Mouse (Mus musculus): ENCODE results near the gene Fam57a. TPM values are rescaled to one million over a fixed set of nuclear protein-coding genes. Genes with fewer than 3 reads are reported as not detected.

Fam57a gene
- polyA plus RNA-seq, 1 experiment = 4.3 TPM

GRCm38 (mm10) chr11:76160251-76160650, 19.2 kb upstream of the Fam57a start:
- Histone ChIP-seq H3K27ac (replicated peaks; ENCODE audit: low read depth, low read length) (no peak overlapping the region), H3K4me3 (ENCODE audit: insufficient read depth, low read depth, low read length) (no peak overlapping the region), H3K4me1 (ENCODE audit: control insufficient read depth, insufficient read depth, insufficient read length, low read length) (no peaks in the 10 kb centered on the region)

DNA sequence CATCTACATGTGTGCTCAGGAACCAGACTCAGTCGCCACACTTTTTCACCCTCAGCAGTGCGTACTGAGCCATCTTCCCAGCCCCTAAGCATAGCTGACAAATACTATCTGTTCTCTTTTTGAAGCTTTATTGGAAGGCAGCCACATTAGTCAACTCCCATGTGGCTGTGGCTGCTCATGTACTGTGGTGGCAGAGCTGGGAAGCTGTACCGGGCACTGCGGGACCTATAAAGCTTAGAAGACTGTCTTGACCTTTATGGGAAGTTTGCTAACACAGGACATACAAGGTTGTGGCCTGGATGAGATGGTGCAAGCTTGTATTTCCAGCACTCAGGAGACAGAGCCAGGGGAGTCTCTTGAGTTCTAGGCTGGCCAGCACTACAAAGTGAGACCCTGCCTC, 12.8 kb upstream of the Fam57a start:
- Histone ChIP-seq H3K4me3 (ENCODE audit: insufficient read depth, low read depth, low read length) (no peak overlapping the region), H3K27ac (replicated peaks; ENCODE audit: low read depth, low read length) (peak overlapping the region; percentile 41; the same call in 1 of the 2 replicates), H3K4me1 (ENCODE audit: control insufficient read depth, insufficient read depth, insufficient read length, low read length) (peaks cover 10% of the 10 kb centered on the region)

GRCm38 (mm10) chr11:76167079-76167765, 12.2 kb upstream of the Fam57a start:
- Histone ChIP-seq H3K4me3 (ENCODE audit: insufficient read depth, low read depth, low read length) (no peak overlapping the region), H3K4me1 (ENCODE audit: control insufficient read depth, insufficient read depth, insufficient read length, low read length) (peaks cover 10% of the 10 kb centered on the region), H3K27ac (replicated peaks; ENCODE audit: low read depth, low read length) (peak overlapping the region; percentile 41)

- Histone ChIP-seq H3K4me3 (ENCODE audit: insufficient read depth, low read depth, low read length) (no peak overlapping the region), H3K27ac (replicated peaks; ENCODE audit: low read depth, low read length) (no peak overlapping the region), H3K4me1 (ENCODE audit: control insufficient read depth, insufficient read depth, insufficient read length, low read length) (peaks cover 10% of the 10 kb centered on the region)
These were observed 10.5 kb upstream of the Fam57a start for GRCm38 (mm10) chr11:76168976-76169375.

GRCm38 (mm10) chr11:76170207-76170606, 9.3 kb upstream of the Fam57a start:
- Histone ChIP-seq H3K4me3 (ENCODE audit: insufficient read depth, low read depth, low read length) (no peak overlapping the region), H3K4me1 (ENCODE audit: control insufficient read depth, insufficient read depth, insufficient read length, low read length) (peaks cover 10% of the 10 kb centered on the region), H3K27ac (replicated peaks; ENCODE audit: low read depth, low read length) (no peak overlapping the region)

DNA sequence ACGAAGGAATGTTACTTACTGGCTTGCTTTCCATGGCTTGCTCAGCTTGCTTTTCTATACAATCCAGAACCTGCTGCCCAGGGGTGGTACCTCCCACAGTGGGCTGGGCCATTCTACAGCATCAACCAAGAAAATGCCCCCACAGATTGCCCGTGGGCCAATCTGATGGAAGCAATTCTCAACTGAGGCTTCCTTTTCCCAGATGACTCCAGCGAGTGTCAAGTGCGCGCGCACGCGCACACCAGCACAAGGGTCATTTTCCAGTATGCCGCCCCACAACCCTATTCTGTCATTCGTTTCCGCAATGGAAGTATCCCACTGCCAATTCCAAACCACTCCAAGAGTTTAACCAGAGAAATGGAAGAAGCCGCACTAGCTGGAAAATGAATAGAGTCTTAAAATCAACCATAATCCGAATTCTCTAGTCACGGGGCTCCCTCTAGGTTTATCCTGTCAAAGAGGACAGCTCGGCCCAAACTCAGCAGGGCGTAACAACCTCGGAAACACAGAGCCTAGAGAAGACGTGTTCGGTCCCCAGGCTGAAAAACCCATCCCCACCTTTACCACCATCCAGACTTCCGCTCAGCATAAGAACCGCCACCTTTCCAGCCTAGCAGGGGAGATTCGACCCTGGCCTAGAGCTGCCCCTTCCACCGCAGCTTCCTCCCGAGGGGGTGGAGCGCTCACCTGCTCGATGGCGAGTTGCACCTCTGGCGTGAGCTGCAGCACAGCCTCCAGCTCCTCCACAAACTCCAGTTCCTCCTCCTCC, 561 bp upstream of the Fam57a start:
- Histone ChIP-seq H3K27ac (replicated peaks; ENCODE audit: low read depth, low read length) (peak overlapping the region; percentile 40; the same call in 1 of the 2 replicates), H3K4me3 (ENCODE audit: insufficient read depth, low read depth, low read length) (peak overlapping the region; percentile 90), H3K4me1 (ENCODE audit: control insufficient read depth, insufficient read depth, insufficient read length, low read length) (peaks cover 5% of the 10 kb centered on the region; the same call in 1 of the 2 replicates)

- peaks cover 5% of the 10 kb centered on the region; the same call in 1 of the 2 replicates for H3K4me1 ChIP-seq (ENCODE audit: control insufficient read depth, insufficient read depth, insufficient read length, low read length)
- H3K27ac ChIP-seq (replicated peaks; ENCODE audit: low read depth, low read length) = peak overlapping the region; percentile 67; the same call in 1 of the 2 replicates
- peak overlapping the region; percentile 90 for H3K4me3 ChIP-seq (ENCODE audit: insufficient read depth, low read depth, low read length)
These were observed 672 bp downstream of the Fam57a start for GRCm38 (mm10) chr11:76180146-76180540.

- no peak overlapping the region for H3K4me3 ChIP-seq (ENCODE audit: insufficient read depth, low read depth, low read length)
- no peak overlapping the region for H3K27ac ChIP-seq (replicated peaks; ENCODE audit: low read depth, low read length)
- H3K4me1 ChIP-seq (ENCODE audit: control insufficient read depth, insufficient read depth, insufficient read length, low read length) = peaks cover under 1% of the 10 kb centered on the region; the same call in 1 of the 2 replicates
These were observed 4.3 kb downstream of the Fam57a start for GRCm38 (mm10) chr11:76183745-76184144.

DNA sequence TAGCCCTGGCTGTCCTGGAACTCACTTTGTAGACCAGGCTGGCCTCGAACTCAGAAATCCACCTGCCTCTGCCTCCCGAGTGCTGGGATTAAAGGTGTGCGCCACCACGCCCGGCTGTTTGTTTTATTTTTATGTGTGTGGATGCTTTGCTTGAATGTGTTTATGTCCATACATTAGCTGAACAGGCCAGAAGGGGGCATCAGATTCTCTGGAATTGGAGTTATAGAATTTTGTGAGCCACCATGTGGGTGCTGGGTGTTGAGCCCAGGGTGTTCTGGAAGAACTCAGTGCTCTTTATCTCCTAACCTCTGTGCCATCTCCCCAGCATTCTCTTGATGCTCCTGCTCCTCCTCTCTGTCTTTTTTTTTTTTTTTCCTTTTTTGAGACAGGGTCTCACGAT, 7.4 kb downstream of the Fam57a start:
- Histone ChIP-seq H3K4me3 (ENCODE audit: insufficient read depth, low read depth, low read length) (no peak overlapping the region), H3K27ac (replicated peaks; ENCODE audit: low read depth, low read length) (no peak overlapping the region), H3K4me1 (ENCODE audit: control insufficient read depth, insufficient read depth, insufficient read length, low read length) (no peaks in the 10 kb centered on the region)

DNA sequence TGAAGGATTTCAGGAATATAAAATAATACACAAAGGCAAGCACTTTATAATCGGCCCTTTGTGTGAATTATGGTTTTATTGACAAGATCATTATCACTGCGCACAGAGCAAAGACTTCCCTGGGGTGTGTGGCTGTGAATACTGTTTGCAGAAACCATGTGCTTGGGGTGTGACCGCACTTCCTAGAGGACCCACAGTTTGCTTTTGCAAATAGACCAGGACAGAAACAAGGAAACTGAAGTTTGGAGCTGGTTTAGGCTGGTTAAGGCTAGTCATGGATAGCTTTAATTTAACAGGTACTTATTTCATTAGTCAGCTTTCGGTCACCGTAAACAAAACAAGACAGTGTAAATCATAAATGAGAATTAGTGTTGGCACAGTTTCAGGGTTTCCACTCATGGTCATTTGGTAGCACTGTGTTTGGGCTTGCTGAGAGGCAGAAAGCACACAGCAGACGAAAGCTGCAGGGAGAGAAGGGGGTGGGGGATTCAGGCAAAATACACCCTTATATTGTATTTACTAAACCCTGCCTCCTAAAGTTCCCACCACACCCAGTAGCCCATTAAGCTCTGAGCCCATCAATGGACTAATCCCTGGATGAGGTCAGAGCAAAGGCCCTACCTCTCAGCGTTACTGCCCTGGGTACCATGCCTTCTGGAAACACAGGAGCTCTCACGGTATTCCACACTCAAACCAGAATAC, 17.0 kb downstream of the Fam57a start:
- H3K4me3 ChIP-seq (ENCODE audit: insufficient read depth, low read depth, low read length) = no peak overlapping the region
- H3K4me1 ChIP-seq (ENCODE audit: control insufficient read depth, insufficient read depth, insufficient read length, low read length) = no peaks in the 10 kb centered on the region
- H3K27ac ChIP-seq (replicated peaks; ENCODE audit: low read depth, low read length) = no peak overlapping the region

DNA sequence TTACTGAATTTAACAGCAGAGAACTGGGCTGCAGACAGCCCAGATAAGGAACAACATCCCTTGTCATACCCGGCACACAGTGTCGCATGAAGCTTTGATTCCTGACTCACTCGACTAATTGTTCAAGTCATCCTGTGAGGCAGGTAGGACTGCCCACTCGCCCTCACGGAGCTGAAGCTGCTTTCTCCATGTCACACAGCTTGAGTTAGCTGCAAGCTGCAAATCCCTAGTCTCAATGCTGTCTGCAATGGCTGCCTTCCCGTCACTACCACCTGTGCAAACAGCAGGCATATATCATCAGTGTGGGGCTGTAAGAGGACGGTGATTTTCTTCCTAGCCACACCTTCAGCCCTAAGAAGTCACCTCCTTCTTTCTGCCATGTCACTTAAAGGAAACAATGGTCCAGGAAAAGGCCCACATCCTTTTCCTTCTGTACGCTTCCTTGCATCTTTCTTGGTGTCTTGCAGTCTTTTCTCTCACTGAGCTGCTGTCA, 17.6 kb downstream of the Fam57a start:
- H3K4me1 ChIP-seq (ENCODE audit: control insufficient read depth, insufficient read depth, insufficient read length, low read length) = no peaks in the 10 kb centered on the region
- no peak overlapping the region for H3K4me3 ChIP-seq (ENCODE audit: insufficient read depth, low read depth, low read length)
- no peak overlapping the region for H3K27ac ChIP-seq (replicated peaks; ENCODE audit: low read depth, low read length)

DNA sequence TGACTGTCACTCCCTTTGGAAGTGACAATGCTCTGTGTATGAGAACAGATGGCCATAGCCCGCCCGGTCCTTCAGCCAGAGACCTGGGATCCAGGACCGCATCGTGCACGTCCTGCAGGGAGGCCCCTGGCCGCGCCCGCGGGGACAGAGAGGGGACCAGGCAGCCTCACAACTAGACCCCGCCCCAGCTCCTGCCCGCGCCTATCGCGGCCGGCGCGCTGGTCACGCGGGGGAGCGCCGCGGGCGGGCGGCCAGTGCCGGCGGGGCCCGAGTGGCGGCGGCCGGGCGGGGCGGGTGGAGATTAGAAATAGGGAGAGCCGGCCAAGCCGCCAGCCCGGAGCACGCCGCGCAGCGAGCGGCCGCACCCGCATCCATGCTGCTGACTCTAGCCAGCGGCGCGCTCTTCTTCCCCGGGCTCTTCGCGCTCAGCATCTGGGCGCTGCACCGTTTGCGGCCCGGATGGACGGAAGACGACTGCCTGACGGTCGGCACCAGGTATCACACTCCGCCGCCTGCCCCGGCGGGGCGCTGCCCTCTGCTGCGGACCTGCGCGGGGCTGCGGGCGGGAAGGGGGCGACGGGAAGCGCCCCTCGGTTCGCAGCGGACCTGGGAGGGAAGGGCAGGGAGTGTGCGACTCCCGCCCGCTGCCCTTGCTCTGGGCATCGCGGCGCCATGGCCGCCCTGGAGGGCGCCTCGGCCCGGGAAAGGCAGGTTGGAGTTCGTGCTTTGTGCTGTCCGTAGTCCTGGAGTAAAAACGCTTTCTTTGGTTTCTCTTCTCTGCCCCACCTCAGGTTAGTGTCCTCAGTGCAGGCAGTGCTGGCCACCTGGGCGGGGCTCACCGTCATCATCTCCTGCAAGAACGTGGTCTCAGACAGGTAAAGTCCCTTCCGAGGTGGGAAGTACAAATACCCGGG, 22.5 kb downstream of the Fam57a start:
- Histone ChIP-seq H3K4me1 (ENCODE audit: control insufficient read depth, insufficient read depth, insufficient read length, low read length) (no peaks in the 10 kb centered on the region), H3K27ac (replicated peaks; ENCODE audit: low read depth, low read length) (0 out of 2 replicates have a peak overlapping the region, but pooled peaks have one; percentile 19), H3K4me3 (ENCODE audit: insufficient read depth, low read depth, low read length) (peak overlapping the region; percentile 85)

GRCm38 (mm10) chr11:76206793-76207192, 27.3 kb downstream of the Fam57a start:
- H3K4me3 ChIP-seq (ENCODE audit: insufficient read depth, low read depth, low read length) = no peak overlapping the region
- H3K4me1 ChIP-seq (ENCODE audit: control insufficient read depth, insufficient read depth, insufficient read length, low read length) = no peaks in the 10 kb centered on the region
- no peak overlapping the region for H3K27ac ChIP-seq (replicated peaks; ENCODE audit: low read depth, low read length)

DNA sequence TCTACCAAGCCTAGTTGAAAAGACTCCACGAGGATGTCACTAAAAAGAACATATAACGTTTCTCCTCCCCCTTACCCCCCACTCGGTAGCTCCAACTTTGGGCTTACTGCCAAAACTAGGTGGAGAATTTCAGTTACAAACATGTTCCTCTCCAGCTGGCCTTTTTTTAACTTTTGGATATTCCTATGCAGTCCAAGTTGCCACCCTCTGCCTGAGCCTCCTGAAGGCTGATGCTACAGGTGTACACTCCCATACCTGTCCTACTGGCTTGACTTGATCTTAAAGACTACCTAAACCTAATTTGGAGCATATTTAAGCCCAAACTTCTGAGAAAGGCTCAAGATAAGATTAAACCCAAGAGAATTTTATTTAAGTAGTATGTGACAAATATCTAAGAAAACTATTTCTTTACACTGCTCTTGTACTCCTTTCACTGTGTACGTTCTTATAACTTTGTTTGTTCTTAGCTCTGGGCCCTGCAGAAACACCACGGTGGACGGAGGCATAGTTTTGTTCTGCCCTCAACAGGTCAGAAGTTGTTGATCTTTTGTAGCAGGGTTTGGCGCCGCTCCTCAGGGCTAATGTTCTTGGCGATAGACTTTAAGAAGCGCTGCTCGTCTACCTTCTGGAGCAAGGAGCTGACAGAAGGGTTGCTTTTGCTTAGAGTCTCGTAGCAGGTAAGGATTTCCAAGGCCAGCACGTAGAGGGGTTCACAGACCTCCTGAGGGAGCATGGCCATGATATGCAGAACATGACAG, 30.9 kb downstream of the Fam57a start:
- Histone ChIP-seq H3K4me3 (ENCODE audit: insufficient read depth, low read depth, low read length) (no peak overlapping the region), H3K27ac (replicated peaks; ENCODE audit: low read depth, low read length) (no peak overlapping the region), H3K4me1 (ENCODE audit: control insufficient read depth, insufficient read depth, insufficient read length, low read length) (peaks cover 4% of the 10 kb centered on the region; the same call in 1 of the 2 replicates)
